Mouse (Mus musculus) urinary bladder, postnatal 25 days (tissue): ENCODE data around the gene Trim3.
A peak's percentile ranks its signal among the peaks of the same experiment; 100 is the strongest.

Source experiments
- DNase-seq: peaks from one replicate; pipeline ENCODE4 v3.0.0; 2022; ENCODE audit warnings: low spot score

Trim3 gene

DNA sequence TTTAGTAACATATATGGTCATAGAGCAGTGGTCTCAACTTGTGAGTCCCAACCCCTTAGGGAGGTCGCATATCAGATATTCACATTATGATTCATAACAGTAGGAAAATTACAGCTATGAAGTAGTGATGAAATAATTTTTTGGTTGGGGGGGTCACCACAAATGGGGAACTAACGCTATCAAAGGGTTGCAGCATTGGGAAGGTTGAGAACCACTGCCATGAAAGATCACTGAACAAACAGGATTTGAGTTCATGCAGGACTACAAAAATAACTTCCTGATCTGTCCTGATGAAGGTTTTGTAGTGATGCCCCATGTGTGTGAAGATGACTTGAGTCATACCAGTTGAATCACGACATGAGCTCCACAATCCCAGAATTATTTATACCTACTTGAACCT, 24.9 kb downstream of the Trim3 start:
- no peak for DNase-seq

DNA sequence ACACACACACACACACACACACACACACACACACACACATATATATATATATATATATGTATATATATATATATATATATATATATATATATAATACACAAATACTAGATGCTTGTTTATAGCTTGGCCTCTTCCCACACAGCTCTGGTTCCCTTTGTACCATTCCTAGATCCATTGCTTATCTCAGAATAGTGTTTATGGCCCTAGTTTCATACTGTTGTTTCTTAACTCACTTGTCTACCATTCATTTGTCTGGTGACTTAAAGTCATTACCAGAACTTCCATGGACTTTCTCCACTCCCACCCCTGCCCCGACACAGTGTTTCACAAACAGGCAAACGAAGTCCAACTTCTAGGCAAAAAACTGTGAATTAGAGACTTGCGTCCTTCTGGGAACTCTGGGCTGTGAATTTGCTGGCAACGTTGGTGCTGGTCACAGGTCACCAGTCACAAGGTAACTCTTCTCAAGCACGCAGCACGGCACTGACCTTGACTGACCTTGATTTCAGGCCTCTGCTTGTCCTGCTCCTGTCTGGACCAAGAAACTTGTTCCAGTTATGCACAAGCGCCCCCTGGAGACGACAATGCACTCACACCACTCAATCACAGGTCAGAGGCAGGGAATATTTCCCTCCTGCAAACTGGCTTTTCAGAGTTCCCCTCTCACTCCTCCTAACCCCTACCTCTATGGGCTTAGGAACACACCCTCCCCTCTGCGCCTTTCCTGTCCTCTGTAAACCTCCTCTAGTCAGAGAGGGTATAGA, 30.3 kb downstream of the Trim3 start:
- DNase-seq, result peak; percentile 63

- no peak for DNase-seq
Measured at GRCm38 (mm10) chr7:105590097-105590496, 43.3 kb downstream of the Trim3 start.

- DNase-seq, result no peak
Measured at GRCm38 (mm10) chr7:105588325-105588912, 45.0 kb downstream of the Trim3 start.

- DNase-seq, result no peak
Measured at GRCm38 (mm10) chr7:105581959-105582358, 51.4 kb downstream of the Trim3 start.

DNA sequence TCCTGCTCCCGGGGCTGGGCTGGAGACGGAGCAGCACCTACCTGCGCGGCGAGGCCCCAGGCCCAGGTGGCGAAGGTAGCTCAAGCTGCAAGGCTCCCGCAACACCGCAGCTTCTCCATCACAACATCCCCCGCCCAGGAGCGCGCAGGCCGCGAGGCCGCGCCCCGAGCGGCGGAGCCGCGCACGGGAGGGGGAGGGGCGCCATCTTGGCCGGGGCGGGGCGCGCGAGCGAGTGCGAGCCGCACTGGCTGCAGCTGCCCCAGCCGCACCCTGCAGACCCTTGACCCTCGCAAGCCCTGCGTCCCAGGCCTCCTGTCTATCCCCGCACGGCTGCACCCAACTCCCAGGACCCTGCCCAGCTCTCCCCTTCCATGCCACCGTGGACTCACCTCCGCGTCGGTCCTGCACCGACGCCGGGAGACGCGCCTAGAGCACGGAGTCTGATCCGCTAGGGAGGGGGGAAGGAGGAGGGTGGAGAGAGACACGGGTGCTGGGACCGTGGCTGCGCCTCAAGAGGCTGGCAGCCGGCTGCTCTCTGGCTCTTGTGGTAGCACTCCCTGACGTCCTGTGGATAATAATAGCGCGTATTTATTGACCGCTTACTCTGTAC, 52.2 kb downstream of the Trim3 start, which contains the start of gene Apbb1:
Gene Apbb1 (minus strand): TSS at position 560 of the 610 bp plus-strand sequence.
- peak; percentile 70 for DNase-seq

DNA sequence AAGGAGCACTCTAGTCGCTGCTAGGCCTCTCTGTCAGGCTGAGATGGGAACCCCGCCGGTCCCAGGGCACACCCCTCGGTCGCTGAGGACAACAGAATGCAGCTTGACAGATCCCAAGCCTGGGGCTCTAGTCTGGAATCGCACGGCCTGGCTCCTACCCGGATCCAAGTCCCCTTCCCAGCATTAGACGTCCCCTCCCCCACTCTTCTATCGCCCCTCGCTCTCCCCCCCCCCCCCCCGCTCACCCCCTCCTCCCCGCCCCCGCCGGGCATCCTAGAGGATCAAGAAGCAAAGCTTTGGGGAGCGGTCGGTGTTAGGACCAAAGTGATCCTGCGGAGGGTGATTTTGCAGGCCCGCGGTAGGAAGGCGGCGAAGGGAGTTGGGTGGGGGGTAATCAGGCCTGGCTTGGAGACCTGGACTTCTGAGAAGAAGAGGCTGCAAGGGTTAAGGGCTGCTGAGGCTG, 52.7 kb downstream of the Trim3 start:
- no peak for DNase-seq

DNA sequence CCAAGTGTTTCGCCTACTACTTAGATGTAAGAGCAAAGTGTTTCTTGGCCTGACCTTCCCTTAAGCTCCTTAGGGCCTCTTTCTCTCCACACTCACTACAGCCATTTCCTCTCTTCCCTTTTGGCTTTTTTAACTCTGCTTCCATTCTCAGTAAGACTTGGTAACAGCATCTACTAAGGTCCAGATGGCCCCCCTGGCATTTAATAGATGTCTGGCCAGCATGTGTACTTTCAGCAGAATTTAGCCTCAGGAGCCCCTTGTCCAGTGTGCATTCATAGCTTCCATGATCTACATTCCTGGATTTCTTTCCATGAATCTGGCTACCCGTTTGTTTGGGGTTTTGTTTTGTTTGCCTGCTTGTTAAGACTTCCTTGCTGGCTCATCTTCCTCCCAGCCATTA, 54.9 kb downstream of the Trim3 start:
- DNase-seq, result no peak

GRCm38 (mm10) chr7:105577377-105577871, 55.9 kb downstream of the Trim3 start:
- no peak for DNase-seq

DNA sequence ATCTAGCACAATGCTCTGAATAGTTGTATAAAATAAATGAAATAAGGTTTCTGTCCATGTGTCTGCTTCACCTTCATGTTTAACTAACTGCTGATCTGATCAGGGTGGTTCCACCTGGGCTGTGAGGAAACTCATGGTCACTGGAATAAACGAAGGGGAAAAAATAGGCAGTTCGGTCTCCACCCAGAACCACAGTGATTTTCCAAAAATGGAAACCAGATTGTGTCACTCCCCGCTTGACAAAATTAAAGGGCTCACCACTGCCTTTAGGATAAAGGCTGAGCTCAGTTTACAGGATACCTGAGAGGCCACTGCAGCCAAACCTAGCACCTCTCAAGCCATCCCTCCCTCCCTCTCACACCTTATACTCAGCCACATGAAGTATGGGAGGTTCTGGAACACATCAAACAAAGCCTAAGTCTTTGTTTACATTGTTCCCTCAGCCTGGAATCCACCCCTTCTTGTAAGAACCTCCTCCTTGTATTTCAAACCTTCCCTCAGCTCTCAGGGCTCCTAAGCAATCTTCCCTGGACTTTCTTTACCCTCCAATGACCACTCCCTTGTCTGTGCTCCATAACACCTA, 57.1 kb downstream of the Trim3 start:
- no peak for DNase-seq

DNA sequence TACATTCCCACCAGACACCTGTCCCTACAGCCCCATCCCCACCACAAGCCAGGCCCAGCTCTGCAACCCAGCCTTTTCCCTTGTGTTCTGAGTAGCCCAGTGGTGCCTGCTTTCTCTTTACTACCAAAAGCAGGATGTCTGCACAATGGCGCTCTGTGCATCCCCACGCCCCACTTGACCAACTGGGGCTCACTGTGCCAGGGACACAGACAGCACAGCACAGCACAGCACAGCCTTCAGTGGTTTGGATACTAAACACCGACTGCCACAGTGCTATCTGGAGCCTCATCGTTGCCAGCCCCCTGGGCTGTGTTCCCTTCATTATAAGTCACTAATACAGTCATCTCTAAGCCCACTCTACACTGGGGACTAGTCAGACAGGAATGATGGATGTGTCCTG, 58.8 kb downstream of the Trim3 start:
- no peak for DNase-seq

DNA sequence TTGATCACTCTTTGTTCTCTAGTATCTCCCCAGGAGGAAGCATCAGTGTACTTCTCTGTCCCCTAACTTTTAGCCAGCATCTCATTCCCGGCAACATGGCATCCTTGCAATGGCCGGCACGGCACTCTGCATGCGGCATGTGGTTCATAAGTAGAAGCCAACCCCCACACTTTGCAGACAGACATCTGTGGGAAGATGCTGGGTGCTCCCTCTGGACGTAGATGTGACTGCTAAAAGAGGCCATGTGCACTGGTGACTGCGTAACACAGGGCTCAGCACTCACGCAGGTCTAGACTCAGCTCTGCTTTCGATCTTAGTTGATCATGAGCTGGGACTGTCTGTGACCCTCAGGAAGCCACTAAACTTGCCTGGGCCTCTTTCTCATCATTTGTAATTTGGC, 60.4 kb downstream of the Trim3 start:
- DNase-seq, result no peak

- no peak for DNase-seq
Measured at GRCm38 (mm10) chr7:105570756-105571155, 62.6 kb downstream of the Trim3 start.

DNA sequence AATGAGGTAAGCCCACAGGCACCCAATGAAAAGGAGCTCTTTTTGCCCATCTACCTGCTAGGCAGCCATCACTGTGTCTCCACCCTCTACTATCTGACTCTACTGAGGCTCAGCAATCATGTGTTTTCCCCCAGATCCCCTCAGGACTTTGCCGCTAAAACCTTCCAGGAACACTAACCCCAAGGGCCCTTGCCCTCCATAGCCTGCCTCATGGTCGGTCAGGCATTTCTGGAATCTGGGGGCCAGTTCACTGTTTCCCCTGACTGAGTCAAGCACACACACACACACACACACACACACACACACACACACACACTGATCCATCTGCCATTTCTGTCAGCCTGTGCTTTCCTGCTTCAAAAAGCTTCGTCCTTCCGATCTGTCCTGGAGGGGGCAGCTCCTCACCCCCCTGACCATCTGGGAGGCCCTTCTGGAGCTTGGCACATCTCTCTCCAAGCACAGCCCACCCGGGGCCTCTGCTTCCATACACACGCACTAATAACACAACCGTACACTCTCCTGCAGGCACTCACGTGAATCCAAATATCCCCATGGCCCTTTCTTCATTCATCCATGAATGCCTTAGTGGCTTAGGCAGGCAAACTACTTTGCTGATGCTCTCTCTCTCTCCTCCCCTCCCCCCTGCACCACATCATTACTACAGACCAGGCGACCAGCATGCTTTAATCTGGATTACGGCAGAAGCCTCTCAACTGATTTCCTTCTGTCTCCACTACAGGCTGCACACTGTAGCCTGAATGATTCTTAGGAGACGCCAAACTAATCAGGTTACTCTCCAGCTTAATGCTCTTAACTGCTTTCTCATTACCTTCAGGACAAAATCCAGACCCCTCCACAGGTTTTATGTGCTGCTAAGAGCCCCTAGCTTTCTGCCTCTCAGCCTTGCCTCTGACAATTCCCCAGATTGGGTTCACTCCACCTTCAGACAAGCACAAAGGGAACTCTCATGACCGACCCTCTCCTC, 63.6 kb downstream of the Trim3 start:
- DNase-seq, result no peak

DNA sequence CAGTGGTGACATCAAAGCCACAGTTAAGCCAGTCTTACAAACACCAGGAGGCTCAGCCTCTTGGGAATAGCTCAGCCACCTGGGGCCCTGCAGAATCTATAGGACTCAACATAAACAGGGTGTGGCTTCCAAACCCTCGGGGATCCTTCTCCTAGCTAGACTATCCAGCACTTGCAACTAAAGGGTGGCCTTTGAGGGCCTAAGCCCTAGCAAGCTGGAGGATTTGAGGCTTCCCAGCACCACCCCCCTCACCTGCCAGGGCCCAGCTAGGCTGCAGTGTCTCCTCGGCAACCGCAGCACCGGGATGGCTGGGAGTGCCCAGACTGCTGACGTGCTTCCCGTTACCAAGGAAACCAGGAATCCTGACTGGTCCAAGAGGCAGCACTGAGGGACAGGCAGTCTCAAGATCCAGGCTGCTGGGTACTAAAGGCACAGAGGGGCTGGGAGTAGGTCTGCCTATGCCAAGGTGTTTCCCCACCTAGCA, 64.3 kb downstream of the Trim3 start:
- no peak for DNase-seq

- DNase-seq, result no peak
Measured at GRCm38 (mm10) chr7:105568583-105568982, 64.8 kb downstream of the Trim3 start.

DNA sequence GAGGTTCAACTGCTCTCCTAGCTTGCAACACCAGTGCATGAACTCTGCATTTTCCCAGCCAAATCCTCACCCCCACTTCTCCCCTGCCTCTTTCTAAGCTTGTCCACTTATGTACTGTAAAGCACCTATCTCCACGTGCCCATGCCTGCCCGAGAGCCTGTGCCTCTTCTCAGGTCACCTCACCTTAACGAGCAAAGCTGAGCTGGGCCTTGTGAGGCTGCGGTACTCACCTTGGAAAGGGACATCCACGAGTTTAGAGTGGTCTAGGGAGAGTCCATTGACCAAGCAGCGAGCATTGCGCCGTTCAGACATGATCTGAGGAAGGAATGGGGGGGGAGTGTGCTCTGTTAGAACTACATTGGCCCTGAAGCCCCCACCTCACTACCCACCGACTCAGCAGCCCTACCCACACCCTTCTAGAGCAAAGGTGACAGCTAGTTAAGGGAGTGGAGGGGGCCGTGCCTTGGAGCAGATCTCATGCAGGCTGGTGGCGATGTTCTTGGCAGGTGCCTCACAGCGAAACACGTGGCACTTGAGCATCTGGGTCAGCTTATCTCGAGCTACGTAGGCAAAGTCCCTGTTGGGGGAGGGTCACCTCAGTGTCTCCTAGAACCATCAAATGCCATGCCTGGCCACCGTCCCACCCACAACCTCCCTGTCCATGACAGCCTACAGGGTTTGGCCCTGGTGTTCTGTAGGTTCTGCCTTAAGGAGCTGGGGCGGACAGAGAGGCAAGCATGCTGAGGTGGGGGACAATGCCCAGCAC, 68.1 kb downstream of the Trim3 start:
- no peak for DNase-seq

DNA sequence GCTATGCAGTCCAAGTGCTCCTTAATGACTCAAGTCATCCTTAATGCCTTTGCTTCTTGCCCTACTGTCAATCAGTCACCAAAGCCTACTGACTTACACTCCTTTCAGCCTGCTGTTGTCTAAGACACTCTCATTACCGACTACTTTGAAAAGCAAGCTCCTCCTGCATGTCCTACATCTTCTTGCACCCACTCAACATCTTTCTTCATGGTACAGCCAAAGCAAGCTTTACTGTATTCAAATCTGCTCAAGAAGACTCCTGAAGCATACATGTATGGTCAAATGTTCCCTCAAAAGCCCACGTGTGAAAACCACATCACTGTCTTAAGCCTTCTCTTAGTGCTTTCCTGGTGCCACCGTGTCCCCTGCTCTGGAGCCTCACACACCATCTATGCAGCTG, 70.0 kb downstream of the Trim3 start:
- no peak for DNase-seq

DNA sequence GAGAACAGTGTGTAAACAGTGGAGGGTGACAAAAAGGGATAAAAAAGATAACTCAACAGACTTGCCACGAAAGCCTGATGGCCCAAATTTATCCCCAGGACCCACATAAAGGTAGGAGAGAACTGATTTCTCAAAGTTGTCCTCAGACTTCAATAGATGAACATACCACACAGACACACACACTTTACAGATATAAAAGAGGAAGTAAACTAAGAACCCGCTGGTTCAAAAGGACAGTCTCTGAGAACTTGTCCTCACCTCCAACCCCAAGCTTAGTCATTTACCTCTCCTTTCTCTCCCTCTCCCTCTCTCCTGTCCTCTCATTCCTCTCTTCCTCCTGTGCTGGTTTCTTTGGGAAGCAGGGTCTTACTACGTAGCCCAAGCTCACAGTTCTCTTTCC, 71.1 kb downstream of the Trim3 start:
- no peak for DNase-seq

- no peak for DNase-seq
Measured at GRCm38 (mm10) chr7:105559016-105559415, 74.4 kb downstream of the Trim3 start.

- DNase-seq, result no peak
Measured at GRCm38 (mm10) chr7:105557671-105558070, 75.7 kb downstream of the Trim3 start.
